Mouse (Mus musculus) cerebellum, postnatal 10 days (tissue): ENCODE measurements around the gene Gtf2h3.

Experiments used
- DNase-seq, 2 experiments: peaks; one replicate each; pipeline ENCODE4 v3.0.0; 2021; ENCODE audit warnings: mixed read lengths in 2 of 2

Gene Gtf2h3

DNA sequence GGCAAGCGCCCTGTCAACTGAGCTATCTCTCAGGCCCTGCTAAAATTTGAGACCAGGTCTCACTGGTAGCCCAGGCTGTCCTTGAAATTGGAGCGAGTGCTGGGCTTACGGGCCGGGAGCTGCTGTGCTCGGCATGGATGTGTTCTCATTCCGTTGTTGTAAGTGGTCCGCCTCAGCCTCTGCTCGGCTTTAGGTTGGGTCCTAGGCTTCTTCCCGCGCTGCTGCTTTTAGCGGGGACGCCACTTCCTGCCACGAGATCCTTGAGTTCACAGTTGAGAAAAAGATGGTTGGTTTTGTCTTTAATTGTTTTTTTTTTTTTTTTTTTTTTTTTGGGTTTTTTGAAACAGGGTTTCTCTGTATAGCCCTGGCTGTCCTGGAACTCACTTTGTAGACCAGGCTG is 58.9 kb downstream of the Gtf2h3 start:
- DNase-seq = no peak
